Mouse (Mus musculus) MEL (cell line): Measurements from ENCODE around the gene Col6a1. TPM values are rescaled to one million over a fixed set of nuclear protein-coding genes. Genes with fewer than 3 reads are reported as not detected.

Source experiments
- DNase-seq: peaks from one replicate; pipeline ENCODE4 v3.0.0; 2011; ENCODE audit warnings: low read depth, low spot score
- H3K27ac ChIP-seq: 2 replicates; pipeline ENCODE4 v1.5.1; 2012; ENCODE audit warnings: low read depth, mild to moderate bottlenecking, control low read depth, low read length, moderate library complexity; ENCODE audit not compliant: control insufficient read depth
- H3K27me3 ChIP-seq, 2 experiments: fragments of 150-350 bp in 1 of 2; sonication (generic) in 1 of 2; 2 replicates each; pipeline ENCODE4 v1.6.1; 2012; ENCODE audit warnings: low read length in 2 of 2, mild to moderate bottlenecking in 2 of 2, improper control_type of control experiment in 1 of 2, moderate library complexity in 1 of 2; ENCODE audit not compliant: insufficient read depth in 2 of 2, control insufficient read depth in 1 of 2
- H3K36me3 ChIP-seq, 2 experiments: 2 replicates each; pipeline ENCODE4 v1.6.1; 2012 to 2014; ENCODE audit warnings: low read length in 2 of 2, improper control_type of control experiment in 1 of 2, inconsistent platforms in 1 of 2, mild to moderate bottlenecking in 1 of 2; ENCODE audit not compliant: insufficient read depth in 2 of 2, control insufficient read depth in 1 of 2
- H3K4me1 ChIP-seq, 2 experiments: fragments of 150-350 bp in 1 of 2; sonication (generic) in 1 of 2; 2 replicates each; pipeline ENCODE4 v1.6.1; 2012; ENCODE audit warnings: low read length in 2 of 2, improper control_type of control experiment in 1 of 2, mild to moderate bottlenecking in 1 of 2; ENCODE audit not compliant: insufficient read depth in 2 of 2, control insufficient read depth in 1 of 2
- H3K4me3 ChIP-seq, 2 experiments: fragments of 150-350 bp in 1 of 2; sonication (generic) in 1 of 2; 2 replicates each; pipeline ENCODE4 v1.5.1; 2012; ENCODE audit warnings: low read depth in 2 of 2, low read length in 2 of 2, mild to moderate bottlenecking in 2 of 2, moderate library complexity in 2 of 2, control low read depth in 1 of 2, improper control_type of control experiment in 1 of 2; ENCODE audit not compliant: control insufficient read depth in 1 of 2, insufficient read depth in 1 of 2
- H3K79me2 ChIP-seq: 2 replicates; pipeline ENCODE4 v1.6.1; 2012; ENCODE audit warnings: mild to moderate bottlenecking, low read length, moderate library complexity; ENCODE audit not compliant: control insufficient read depth, poor library complexity, insufficient read depth
- H3K9ac ChIP-seq: 2 replicates; pipeline ENCODE4 v1.6.1; 2012; ENCODE audit warnings: low read depth, mild to moderate bottlenecking, control low read depth, low read length, moderate library complexity; ENCODE audit not compliant: control insufficient read depth, poor library complexity, severe bottlenecking
- H3K9me3 ChIP-seq: fragments of 150-350 bp; sonication (generic); replicated peaks from 2 replicates; pipeline ENCODE4 v1.6.1; 2012; ENCODE audit warnings: mild to moderate bottlenecking, low read length, improper control_type of control experiment, moderate library complexity; ENCODE audit not compliant: insufficient read depth
- BHLHE40 ChIP-seq: IDR thresholded peaks from 2 replicates; pipeline ENCODE4 v1.6.1; 2012; ENCODE audit warnings: low read depth, mild to moderate bottlenecking, inconsistent platforms, low read length, improper control_type of control experiment, borderline replicate concordance
- CTCF ChIP-seq, 3 experiments: IDR thresholded peaks in 2 of 3; conservative IDR thresholded peaks in 1 of 3; 2 replicates each; pipeline ENCODE4 v1.5.1; 2011 to 2012; ENCODE audit warnings: low read length in 3 of 3, low read depth in 2 of 3, mild to moderate bottlenecking in 2 of 3, improper control_type of control experiment in 1 of 3, inconsistent platforms in 1 of 3, mixed read lengths in 1 of 3, moderate library complexity in 1 of 3; ENCODE audit not compliant: control insufficient read depth in 1 of 3, insufficient read depth in 1 of 3, poor library complexity in 1 of 3, severe bottlenecking in 1 of 3
- E2F4 ChIP-seq: IDR thresholded peaks from 2 replicates; pipeline ENCODE4 v1.6.1; 2011; ENCODE audit warnings: low read depth, low read length, improper control_type of control experiment, borderline replicate concordance
- ELF1 ChIP-seq: IDR thresholded peaks from 2 replicates; pipeline ENCODE4 v1.6.1; 2014; ENCODE audit warnings: low read depth, mild to moderate bottlenecking, inconsistent platforms, low read length, improper control_type of control experiment, moderate library complexity
- EP300 ChIP-seq, 2 experiments: IDR thresholded peaks; 2 replicates each; pipeline ENCODE4 v1.6.1; 2011; ENCODE audit warnings: improper control_type of control experiment in 2 of 2, low read length in 2 of 2, low read depth in 1 of 2, mild to moderate bottlenecking in 1 of 2
- KAT2A ChIP-seq: conservative IDR thresholded peaks from 2 replicates; pipeline ENCODE4 v1.6.1; 2012; ENCODE audit warnings: low read depth, low read length, improper control_type of control experiment, inconsistent platforms
- MYC ChIP-seq: IDR thresholded peaks from 2 replicates; pipeline ENCODE4 v1.6.1; 2011; ENCODE audit warnings: low read depth, mild to moderate bottlenecking, low read length, improper control_type of control experiment, moderate library complexity
- NRF1 ChIP-seq: IDR thresholded peaks from 2 replicates; pipeline ENCODE4 v1.6.1; 2014; ENCODE audit warnings: low read depth, mild to moderate bottlenecking, inconsistent platforms, low read length, improper control_type of control experiment, moderate library complexity; ENCODE audit not compliant: poor library complexity, insufficient read depth, severe bottlenecking
- POLR2A ChIP-seq, 2 experiments: IDR thresholded peaks; 2 replicates each; pipeline ENCODE4 v1.6.1; 2011 to 2012; ENCODE audit warnings: low read length in 2 of 2, mild to moderate bottlenecking in 2 of 2, control low read depth in 1 of 2, improper control_type of control experiment in 1 of 2, low read depth in 1 of 2, moderate library complexity in 1 of 2; ENCODE audit not compliant: control insufficient read depth in 1 of 2, insufficient read depth in 1 of 2, poor library complexity in 1 of 2
- POLR2AphosphoS5 ChIP-seq: IDR thresholded peaks from 2 replicates; pipeline ENCODE4 v1.6.1; 2012; ENCODE audit warnings: low read depth, borderline replicate concordance, mild to moderate bottlenecking, inconsistent platforms, low read length, moderate library complexity, mixed read lengths
- RAD21 ChIP-seq: IDR thresholded peaks from 2 replicates; pipeline ENCODE4 v1.6.1; 2011; ENCODE audit warnings: mild to moderate bottlenecking, low read depth, low read length, improper control_type of control experiment
- RCOR1 ChIP-seq: IDR thresholded peaks from 2 replicates; pipeline ENCODE4 v1.6.1; 2012; ENCODE audit warnings: low read depth, mild to moderate bottlenecking, inconsistent platforms, low read length, improper control_type of control experiment
- SIN3A ChIP-seq: IDR thresholded peaks from 2 replicates; pipeline ENCODE4 v1.6.1; 2012; ENCODE audit warnings: low read length, improper control_type of control experiment, inconsistent platforms
- USF2 ChIP-seq, 2 experiments: IDR thresholded peaks; 2 replicates each; pipeline ENCODE4 v1.6.1; 2011 to 2012; ENCODE audit warnings: improper control_type of control experiment in 2 of 2, low read length in 2 of 2, borderline replicate concordance in 1 of 2, inconsistent platforms in 1 of 2, low read depth in 1 of 2, mild to moderate bottlenecking in 1 of 2; ENCODE audit not compliant: insufficient read depth in 1 of 2
- ZC3H11A ChIP-seq: IDR thresholded peaks from 2 replicates; pipeline ENCODE4 v1.6.1; 2012; ENCODE audit warnings: low read depth, mild to moderate bottlenecking, inconsistent platforms, low read length, improper control_type of control experiment
- ZKSCAN1 ChIP-seq: IDR thresholded peaks from 2 replicates; pipeline ENCODE4 v1.6.1; 2012; ENCODE audit warnings: low read depth, mild to moderate bottlenecking, inconsistent platforms, low read length, improper control_type of control experiment, moderate library complexity
- ZNF384 ChIP-seq: IDR thresholded peaks from 2 replicates; pipeline ENCODE4 v1.6.1; 2012; ENCODE audit warnings: low read depth, mild to moderate bottlenecking, inconsistent platforms, low read length, improper control_type of control experiment
- polyA plus RNA-seq, 2 experiments: library from polyadenylated mRNA; stranded (reverse) in 1 of 2; unstranded in 1 of 2; fragments of >175 nt in 1 of 2; fragments of >200 nt in 1 of 2; gene quantifications; 2 replicates each; pipeline versions ENCODE4 v1.2.1 to v1.2.4; 2012; ENCODE audit warnings: low replicate concordance in 2 of 2, low read depth in 1 of 2; ENCODE audit not compliant: insufficient read length in 2 of 2, insufficient read depth in 1 of 2, missing spikeins in 1 of 2
- total RNA-seq: library from RNA; depleted of rRNA; stranded (reverse); fragments of 300-350 nt; gene quantifications from 2 replicates; pipeline ENCODE4 v1.2.3, GENCODE M21; 2012

Gene Col6a1
- total and polyA plus RNA-seq, 3 experiments, result not detected

DNA sequence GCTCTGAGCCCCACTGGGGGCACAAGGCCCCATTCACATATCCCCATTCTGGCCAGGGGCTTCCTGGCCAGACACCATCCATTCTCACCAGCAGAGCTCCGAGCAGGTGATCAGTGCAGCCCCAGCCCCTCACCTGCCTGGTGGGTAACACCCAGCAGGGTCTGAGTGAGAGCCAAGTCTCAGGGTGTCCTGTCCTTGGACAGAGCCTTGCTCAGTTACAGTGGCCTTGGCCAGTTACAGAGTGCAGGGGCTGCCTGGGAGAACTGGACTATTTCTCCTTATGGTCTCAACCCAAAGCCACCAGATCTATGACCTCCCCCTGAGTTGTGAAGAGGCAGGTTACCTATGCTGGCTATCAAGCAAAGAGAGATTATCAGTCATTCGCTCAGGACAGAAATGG, 871 bp downstream of the Col6a1 start:
- Histone ChIP-seq H3K27ac (no peak overlapping the region), H3K36me3 (no peaks in the 10 kb centered on the region), H3K79me2 (no peaks in the 10 kb centered on the region), H3K4me1 (no peaks in the 10 kb centered on the region), H3K9me3 (no peaks in the 10 kb centered on the region), H3K27me3 (no peaks in the 10 kb centered on the region), H3K9ac (no peak overlapping the region), H3K4me3 (no peak overlapping the region)
- no peak for DNase-seq
- no peak for TF ChIP-seq ELF1
- no peak for TF ChIP-seq ZKSCAN1
- no peak for TF ChIP-seq MYC
- no peak for TF ChIP-seq SIN3A
- TF ChIP-seq EP300 (IDR thresholded peaks at IDR 0.05; ENCODE audit: low read depth in 1 of 2, low read length in 2 of 2), result no peak
- TF ChIP-seq BHLHE40, result no peak
- TF ChIP-seq POLR2AphosphoS5, result no peak
- TF ChIP-seq RAD21, result no peak

DNA sequence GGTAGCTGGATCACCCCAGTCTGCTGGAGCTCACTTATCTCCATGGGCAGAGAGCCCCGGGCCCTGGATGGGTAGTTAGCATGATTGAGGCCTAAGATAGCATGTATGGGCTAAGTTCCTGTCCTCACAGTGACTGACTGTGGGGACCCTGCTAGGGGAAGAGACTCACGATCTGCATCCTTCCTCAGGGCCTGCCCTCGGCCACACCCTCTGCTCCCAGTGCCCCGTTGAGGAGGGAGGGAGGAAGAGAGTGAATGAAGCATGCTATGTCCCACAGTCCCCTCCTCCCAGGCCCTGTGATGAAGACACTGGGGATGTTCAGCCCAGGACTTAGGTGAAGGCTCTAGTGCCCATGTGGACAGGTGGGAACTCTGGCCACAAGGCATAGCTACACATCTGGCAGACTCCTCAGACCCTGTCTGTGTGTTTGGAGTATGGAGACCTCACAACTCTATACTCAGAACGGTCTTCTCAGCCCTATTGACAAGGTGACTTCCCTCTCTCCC, 1.7 kb downstream of the Col6a1 start:
- Histone ChIP-seq H3K27me3 (no peaks in the 10 kb centered on the region), H3K4me3 (no peak overlapping the region), H3K9ac (no peak overlapping the region), H3K9me3 (no peaks in the 10 kb centered on the region), H3K79me2 (no peaks in the 10 kb centered on the region), H3K4me1 (no peaks in the 10 kb centered on the region), H3K36me3 (no peaks in the 10 kb centered on the region), H3K27ac (no peak overlapping the region)
- TF ChIP-seq ZNF384 (no peak), KAT2A (no peak), EP300 (IDR thresholded peaks at IDR 0.05; ENCODE audit: low read depth in 1 of 2, low read length in 2 of 2) (no peak), E2F4 (no peak), USF2 (IDR thresholded peaks at IDR 0.05; ENCODE audit: borderline replicate concordance in 1 of 2, insufficient read depth in 1 of 2, low read depth in 1 of 2, low read length in 2 of 2) (no peak), RCOR1 (no peak), MYC (no peak), CTCF (IDR thresholded peaks at IDR 0.05 in 2 of 3, conservative IDR thresholded peaks at IDR 0.05 in 1 of 3; ENCODE audit: control insufficient read depth in 1 of 3, insufficient read depth in 1 of 3, low read depth in 2 of 3, low read length in 3 of 3, poor library complexity in 1 of 3, severe bottlenecking in 1 of 3) (no peak), ZC3H11A (no peak), NRF1 (no peak), POLR2A (IDR thresholded peaks at IDR 0.05; ENCODE audit: control insufficient read depth in 1 of 2, insufficient read depth in 1 of 2, low read depth in 1 of 2, low read length in 2 of 2, poor library complexity in 1 of 2) (no peak)
- DNase-seq, result no peak
